Mouse (Mus musculus) heart, adult 10 weeks (tissue): Measurements from ENCODE around the gene Grid2ip. TPM values are rescaled to one million over a fixed set of nuclear protein-coding genes. Genes with fewer than 3 reads are reported as not detected.

Source experiments
- polyA plus RNA-seq: library from polyadenylated mRNA; stranded (reverse); fragments of 350-450 nt; fragmentation: Illumina TruSeq; extraction: RNeasy Lipid Tissue Mini Kit (QIAGEN cat#74804); gene quantifications from one replicate; pipeline ENCODE4 v1.2.3, GENCODE M21; 2014; ENCODE audit warnings: low read depth, low replicate concordance

Gene Grid2ip
- not detected for polyA plus RNA-seq

GRCm38 (mm10) chr5:143356686-143357388 lies at the start of gene Grid2ip:
Gene Grid2ip (plus strand): TSS chr5:143357338.

GRCm38 (mm10) chr5:143314730-143315513 lies 42.2 kb upstream of the Grid2ip start, which contains the start of gene E130309D02Rik:
Gene E130309D02Rik (minus strand): TSS chr5:143315360.

DNA sequence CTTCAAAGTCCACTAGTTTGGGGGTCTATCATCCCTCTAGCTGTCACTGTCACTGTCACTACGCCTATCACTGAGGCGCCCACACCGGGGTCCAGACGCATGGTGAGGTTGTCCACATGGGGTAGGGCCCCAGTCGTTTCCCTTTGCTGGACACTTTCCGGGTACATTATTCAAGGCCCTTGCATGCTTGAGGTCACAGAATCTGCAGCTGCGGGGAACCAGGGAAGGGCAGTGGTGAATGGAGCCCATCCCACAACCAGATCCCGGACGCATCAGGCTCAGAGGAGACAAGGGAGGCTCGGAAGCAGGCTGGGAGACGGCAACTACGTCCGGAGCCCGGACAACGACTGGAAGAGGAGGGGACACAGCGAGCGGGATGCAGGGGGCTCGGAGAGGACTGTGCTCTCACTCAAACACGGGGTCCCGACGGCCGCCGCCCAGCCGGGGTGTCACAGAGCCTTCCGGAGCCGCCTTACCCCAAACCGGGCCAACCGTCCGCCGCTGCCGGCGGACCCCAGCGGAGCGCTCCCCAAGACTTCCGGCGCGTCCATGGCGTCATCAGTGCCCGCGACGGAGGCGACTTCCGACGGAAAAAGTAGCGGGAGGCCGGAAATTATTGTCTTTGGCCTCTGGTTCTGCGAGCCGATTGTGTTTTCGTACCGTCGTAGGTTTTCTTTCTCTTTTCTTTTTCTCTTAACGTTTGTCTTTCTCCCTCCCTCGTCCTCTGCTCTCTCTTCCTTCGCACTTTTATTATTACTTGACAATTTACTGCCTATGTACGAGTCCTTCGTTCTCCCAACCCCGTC lies 28.2 kb upstream of the Grid2ip start, which contains the start of gene Zdhhc4:
Gene Zdhhc4 (minus strand): TSS at position 567 of the 806 bp plus-strand sequence.

GRCm38 (mm10) chr5:143403221-143404147 lies 46.3 kb downstream of the Grid2ip start, which contains the start of gene Kdelr2:
Gene Kdelr2 (plus strand): TSS chr5:143403838.

Other genes with a start within 250 kb of the Grid2ip start
- 20.6 TPM for gene Rnf216, start 244.3 kb upstream of the Grid2ip start, polyA plus RNA-seq
- not detected for gene Olfr718-ps1, start 209.8 kb upstream of the Grid2ip start, polyA plus RNA-seq
- gene Rbak, start 176.6 kb upstream of the Grid2ip start, polyA plus RNA-seq: 5.1 TPM
- not detected for gene Spdye4b, start 176.3 kb upstream of the Grid2ip start, polyA plus RNA-seq
- gene Spdye4a, start 130.4 kb upstream of the Grid2ip start, polyA plus RNA-seq: not detected
- gene Zfp12, start 122.2 kb upstream of the Grid2ip start, polyA plus RNA-seq: 7.8 TPM
- gene Zfp316, start 87.3 kb upstream of the Grid2ip start, polyA plus RNA-seq: 3.1 TPM
- not detected for gene Zfp853, start 63.7 kb upstream of the Grid2ip start, polyA plus RNA-seq
- gene E130309D02Rik, start 42.0 kb upstream of the Grid2ip start, polyA plus RNA-seq: 14.5 TPM
- gene Zdhhc4, start 28.1 kb upstream of the Grid2ip start, polyA plus RNA-seq: 27.1 TPM
- 40.5 TPM for gene Kdelr2, start 46.5 kb downstream of the Grid2ip start, polyA plus RNA-seq
- gene Daglb, start 107.2 kb downstream of the Grid2ip start, polyA plus RNA-seq: 7.2 TPM
- 259 TPM for gene Rac1, start 170.7 kb downstream of the Grid2ip start, polyA plus RNA-seq